Mouse (Mus musculus) thymus, adult 2 months (tissue): ENCODE data around the gene Anpep. TPM values are rescaled to one million over a fixed set of nuclear protein-coding genes. Genes with fewer than 3 reads are reported as not detected.
A peak's percentile ranks its signal among the peaks of the same experiment; 100 is the strongest.

Experiments used
- DNase-seq: peaks from one replicate; pipeline ENCODE4 v3.0.0; 2021
- H3K27ac ChIP-seq: fragments of 200-500 bp; 2 replicates; pipeline ENCODE4 v1.5.1; 2012; ENCODE audit warnings: low read length, control low read depth; ENCODE audit not compliant: control insufficient read depth, insufficient read depth
- H3K27me3 ChIP-seq: fragments of 200-500 bp; 2 replicates; pipeline ENCODE4 v1.6.1; 2012; ENCODE audit warnings: mild to moderate bottlenecking, low read length, moderate library complexity, mixed read lengths; ENCODE audit not compliant: control insufficient read depth, insufficient read depth
- H3K36me3 ChIP-seq: fragments of 200-500 bp; 2 replicates; pipeline ENCODE4 v1.6.1; 2012; ENCODE audit warnings: mild to moderate bottlenecking, low read length, moderate library complexity; ENCODE audit not compliant: control insufficient read depth, insufficient read depth
- H3K4me1 ChIP-seq: fragments of 200-500 bp; replicated peaks from 2 replicates; pipeline ENCODE4 v1.6.1; 2012; ENCODE audit warnings: low read length; ENCODE audit not compliant: control insufficient read depth, insufficient read depth
- H3K4me3 ChIP-seq: fragments of 200-500 bp; 2 replicates; pipeline ENCODE4 v1.5.1; 2012; ENCODE audit warnings: mild to moderate bottlenecking, low read length, control low read depth, moderate library complexity; ENCODE audit not compliant: control insufficient read depth, insufficient read depth
- CTCF ChIP-seq: fragments of 200-500 bp; IDR thresholded peaks from 2 replicates; pipeline ENCODE4 v1.5.1; 2012; ENCODE audit warnings: mild to moderate bottlenecking, control low read depth, low read length, moderate library complexity, borderline replicate concordance; ENCODE audit not compliant: control insufficient read depth, poor library complexity, insufficient read depth; ENCODE audit errors: extremely low read depth
- POLR2A ChIP-seq: fragments of 200-500 bp; IDR thresholded peaks from 2 replicates; pipeline ENCODE4 v1.6.1; 2012; ENCODE audit warnings: mild to moderate bottlenecking, low read length, control low read depth, moderate library complexity; ENCODE audit not compliant: control insufficient read depth, poor library complexity, insufficient read depth; ENCODE audit errors: extremely low read depth
- WGBS: fragments of 180-500 bp; shearing (Covaris S2); methylation state at CpG from one replicate; pipeline ENCODE4 v1.1.7; 2018; 5-methylcytosine and 5-hydroxymethylcytosine counted together
- polyA plus RNA-seq: library from polyadenylated mRNA; depleted of rRNA; stranded (reverse); fragments of >200 nt; gene quantifications from 2 replicates; pipeline ENCODE4 v1.2.3, GENCODE M21; 2012

The Anpep gene
- polyA plus RNA-seq, 1 experiment, result 20.6 TPM

- no peak for DNase-seq
- 61% methylated on average over 6 of the region's 6 CpGs for WGBS
- Histone ChIP-seq H3K36me3 (no peaks in the 10 kb centered on the region), H3K27me3 (no peaks in the 10 kb centered on the region), H3K4me1 (no peaks in the 10 kb centered on the region; the same call in 1 of the 2 replicates), H3K27ac (no peak overlapping the region), H3K4me3 (no peak overlapping the region)
- no peak for TF ChIP-seq CTCF
- no peak for TF ChIP-seq POLR2A
Observed at GRCm38 (mm10) chr7:79818321-79818720, 42.5 kb downstream of the Anpep start.

GRCm38 (mm10) chr7:79813409-79813808, 47.5 kb downstream of the Anpep start:
- DNase-seq, result no peak
- no peak overlapping the region for H3K27ac ChIP-seq
- H3K27me3 ChIP-seq, result no peaks in the 10 kb centered on the region
- H3K4me3 ChIP-seq, result no peak overlapping the region
- TF ChIP-seq CTCF, result no peak
- WGBS, result 56% methylated on average over 1 of the region's 1 CpGs
- peaks cover 6% of the 10 kb centered on the region for H3K4me1 ChIP-seq
- no peaks in the 10 kb centered on the region for H3K36me3 ChIP-seq

GRCm38 (mm10) chr7:79810611-79811506, 50.0 kb downstream of the Anpep start, which contains the start of gene Mesp2:
Gene Mesp2 (plus strand): TSS chr7:79810727.
- 19% methylated on average over 71 of the region's 71 CpGs for WGBS
- peak; percentile 74 for DNase-seq

GRCm38 (mm10) chr7:79808561-79808960, 52.3 kb downstream of the Anpep start:
- Histone ChIP-seq H3K27ac (no peak overlapping the region), H3K4me3 (no peak overlapping the region), H3K36me3 (no peaks in the 10 kb centered on the region), H3K27me3 (no peaks in the 10 kb centered on the region), H3K4me1 (peaks cover 6% of the 10 kb centered on the region)
- 94% methylated on average over 7 of the region's 7 CpGs for whole genome bisulfite sequencing
- DNase-seq, result no peak
- TF ChIP-seq POLR2A (no peak), CTCF (no peak)

More at GRCm38 (mm10) chr7:79810611-79811506, 50.0 kb downstream of the Anpep start, which contains the start of gene Mesp2:
- H3K4me3 ChIP-seq, result no peak within 1 kb of the TSS
- H3K4me1 ChIP-seq, result peaks cover 6% of the 10 kb centered on the region
- H3K27me3 ChIP-seq, result no peaks in the 10 kb centered on the region
- no peak within 1 kb of the TSS for H3K27ac ChIP-seq
- H3K36me3 ChIP-seq, result no peaks in the 10 kb centered on the region
- TF ChIP-seq POLR2A, result no peak
- TF ChIP-seq CTCF, result no peak

GRCm38 (mm10) chr7:79803887-79804286, 57.0 kb downstream of the Anpep start:
- WGBS, result 58% methylated on average over 2 of the region's 2 CpGs
- DNase-seq, result no peak
- Histone ChIP-seq H3K27me3 (no peaks in the 10 kb centered on the region), H3K4me1 (no peaks in the 10 kb centered on the region), H3K27ac (no peak overlapping the region), H3K4me3 (no peak overlapping the region), H3K36me3 (no peaks in the 10 kb centered on the region)
- TF ChIP-seq CTCF, result no peak
- no peak for TF ChIP-seq POLR2A

GRCm38 (mm10) chr7:79802037-79802436, 58.8 kb downstream of the Anpep start:
- no peak for DNase-seq
- Histone ChIP-seq H3K4me3 (no peak overlapping the region), H3K4me1 (no peaks in the 10 kb centered on the region), H3K27me3 (no peaks in the 10 kb centered on the region), H3K36me3 (no peaks in the 10 kb centered on the region), H3K27ac (no peak overlapping the region)
- TF ChIP-seq POLR2A, result no peak
- no peak for TF ChIP-seq CTCF
- 85% methylated on average over 5 of the region's 5 CpGs for WGBS

GRCm38 (mm10) chr7:79801391-79801790, 59.5 kb downstream of the Anpep start:
- Histone ChIP-seq H3K27me3 (no peaks in the 10 kb centered on the region), H3K4me1 (no peaks in the 10 kb centered on the region), H3K4me3 (no peak overlapping the region), H3K27ac (no peak overlapping the region), H3K36me3 (no peaks in the 10 kb centered on the region)
- WGBS, result 89% methylated on average over 11 of the region's 11 CpGs
- DNase-seq, result no peak
- TF ChIP-seq POLR2A (no peak), CTCF (no peak)
